Mouse (Mus musculus) testis, adult 2 months (tissue): ENCODE measurements around the gene Slc51a.

Source experiments
- CTCF ChIP-seq: fragments of 200-500 bp; IDR thresholded peaks from 2 replicates; pipeline ENCODE4 v1.5.1; 2012; ENCODE audit warnings: low read depth, mild to moderate bottlenecking, inconsistent platforms, low read length, moderate library complexity; ENCODE audit not compliant: control insufficient read depth, insufficient read depth, insufficient replicate concordance
- POLR2A ChIP-seq: fragments of 200-500 bp; IDR thresholded peaks from 2 replicates; pipeline ENCODE4 v1.6.1; 2012; ENCODE audit warnings: low read depth, mild to moderate bottlenecking, inconsistent platforms, low read length, moderate library complexity; ENCODE audit not compliant: control insufficient read depth

- TF ChIP-seq CTCF (no peak), POLR2A (no peak)
Measured at GRCm38 (mm10) chr16:32508506-32509065, 20.9 kb upstream of the Slc51a start.
